Mouse (Mus musculus): ENCODE measurements around the gene Crtc2. TPM values are rescaled to one million over a fixed set of nuclear protein-coding genes. Genes with fewer than 3 reads are reported as not detected.
A peak's percentile ranks its signal among the peaks of the same experiment; 100 is the strongest.

Gene Crtc2
- polyA plus RNA-seq, 1 experiment from 2014 or later: 20.1 TPM

GRCm38 (mm10) chr3:90215825-90216380 is 38.1 kb upstream of the Crtc2 start:
- Histone ChIP-seq H3K36me3 (ENCODE audit: control insufficient read depth, insufficient read depth, low read length) (no peaks in the 10 kb centered on the region), H3K9me3 (ENCODE audit: control insufficient read depth, low read length) (no peaks in the 10 kb centered on the region), H3K4me2 (ENCODE audit: low read depth, low read length) (no peak overlapping the region), H3K4me3 (ENCODE audit: low read length) (no peak overlapping the region), H3K27me3 (replicated peaks; ENCODE audit: control insufficient read depth, insufficient read depth, low read length) (no peaks in the 10 kb centered on the region), H3K4me1 (ENCODE audit: control insufficient read depth, insufficient read depth, low read length) (peaks cover 14% of the 10 kb centered on the region), H3K9ac (ENCODE audit: low read depth, low read length) (no peak overlapping the region), H3K27ac (ENCODE audit: low read length) (no peak overlapping the region)
- no peak for ATAC-seq
- 48% methylated on average over 1 of the region's 1 CpGs for WGBS

GRCm38 (mm10) chr3:90220088-90220487 is 33.9 kb upstream of the Crtc2 start:
- H3K27me3 ChIP-seq (replicated peaks; ENCODE audit: control insufficient read depth, insufficient read depth, low read length): no peaks in the 10 kb centered on the region
- H3K27ac ChIP-seq (ENCODE audit: low read length): peak overlapping the region; percentile 86
- 9% methylated on average over 6 of the region's 6 CpGs for WGBS
- H3K9ac ChIP-seq (ENCODE audit: low read depth, low read length): peak overlapping the region; percentile 76; the same call in 1 of the 2 replicates
- no peaks in the 10 kb centered on the region for H3K4me1 ChIP-seq (ENCODE audit: control insufficient read depth, insufficient read depth, low read length)
- ATAC-seq: peak; percentile 57
- H3K36me3 ChIP-seq (ENCODE audit: control insufficient read depth, insufficient read depth, low read length): peaks cover 2% of the 10 kb centered on the region; the same call in 1 of the 2 replicates
- peak overlapping the region; percentile 83 for H3K4me2 ChIP-seq (ENCODE audit: low read depth, low read length)
- no peaks in the 10 kb centered on the region for H3K9me3 ChIP-seq (ENCODE audit: control insufficient read depth, low read length)
- peak overlapping the region; percentile 61 for H3K4me3 ChIP-seq (ENCODE audit: low read length)

GRCm38 (mm10) chr3:90220531-90220951 is 33.4 kb upstream of the Crtc2 start:
- no peaks in the 10 kb centered on the region for H3K4me1 ChIP-seq (ENCODE audit: control insufficient read depth, insufficient read depth, low read length)
- H3K27ac ChIP-seq (ENCODE audit: low read length): peak overlapping the region; percentile 86
- WGBS: 1% methylated on average over 18 of the region's 20 CpGs
- H3K4me3 ChIP-seq (ENCODE audit: low read length): peak overlapping the region; percentile 61
- H3K27me3 ChIP-seq (replicated peaks; ENCODE audit: control insufficient read depth, insufficient read depth, low read length): no peaks in the 10 kb centered on the region
- peak overlapping the region; percentile 83 for H3K4me2 ChIP-seq (ENCODE audit: low read depth, low read length)
- peaks cover 2% of the 10 kb centered on the region; the same call in 1 of the 2 replicates for H3K36me3 ChIP-seq (ENCODE audit: control insufficient read depth, insufficient read depth, low read length)
- ATAC-seq: peak; percentile 93
- peak overlapping the region; percentile 76 for H3K9ac ChIP-seq (ENCODE audit: low read depth, low read length)
- no peaks in the 10 kb centered on the region for H3K9me3 ChIP-seq (ENCODE audit: control insufficient read depth, low read length)

- Histone ChIP-seq H3K4me2 (ENCODE audit: low read depth, low read length) (peak overlapping the region; percentile 83), H3K4me3 (ENCODE audit: low read length) (peak overlapping the region; percentile 61), H3K27ac (ENCODE audit: low read length) (no peak overlapping the region), H3K9ac (ENCODE audit: low read depth, low read length) (peak overlapping the region; percentile 76), H3K9me3 (ENCODE audit: control insufficient read depth, low read length) (no peaks in the 10 kb centered on the region), H3K27me3 (replicated peaks; ENCODE audit: control insufficient read depth, insufficient read depth, low read length) (no peaks in the 10 kb centered on the region), H3K36me3 (ENCODE audit: control insufficient read depth, insufficient read depth, low read length) (peaks cover 2% of the 10 kb centered on the region; the same call in 1 of the 2 replicates), H3K4me1 (ENCODE audit: control insufficient read depth, insufficient read depth, low read length) (no peaks in the 10 kb centered on the region)
- 20% methylated on average over 5 of the region's 5 CpGs for WGBS
- no peak; the same call in 1 of the 2 replicates for ATAC-seq
Measured at GRCm38 (mm10) chr3:90221123-90221522, 32.8 kb upstream of the Crtc2 start.

GRCm38 (mm10) chr3:90222455-90222854 is 31.5 kb upstream of the Crtc2 start:
- Histone ChIP-seq H3K27me3 (replicated peaks; ENCODE audit: control insufficient read depth, insufficient read depth, low read length) (no peaks in the 10 kb centered on the region), H3K9ac (ENCODE audit: low read depth, low read length) (no peak overlapping the region), H3K9me3 (ENCODE audit: control insufficient read depth, low read length) (no peaks in the 10 kb centered on the region), H3K4me1 (ENCODE audit: control insufficient read depth, insufficient read depth, low read length) (no peaks in the 10 kb centered on the region), H3K36me3 (ENCODE audit: control insufficient read depth, insufficient read depth, low read length) (peaks cover 2% of the 10 kb centered on the region; the same call in 1 of the 2 replicates), H3K4me2 (ENCODE audit: low read depth, low read length) (no peak overlapping the region), H3K27ac (ENCODE audit: low read length) (no peak overlapping the region), H3K4me3 (ENCODE audit: low read length) (no peak overlapping the region)
- ATAC-seq: no peak
- 90% methylated on average over 4 of the region's 4 CpGs for WGBS

GRCm38 (mm10) chr3:90222941-90223340 is 31.0 kb upstream of the Crtc2 start:
- Histone ChIP-seq H3K27ac (ENCODE audit: low read length) (no peak overlapping the region), H3K27me3 (replicated peaks; ENCODE audit: control insufficient read depth, insufficient read depth, low read length) (no peaks in the 10 kb centered on the region), H3K9me3 (ENCODE audit: control insufficient read depth, low read length) (no peaks in the 10 kb centered on the region), H3K9ac (ENCODE audit: low read depth, low read length) (no peak overlapping the region), H3K4me2 (ENCODE audit: low read depth, low read length) (no peak overlapping the region), H3K36me3 (ENCODE audit: control insufficient read depth, insufficient read depth, low read length) (peaks cover 2% of the 10 kb centered on the region; the same call in 1 of the 2 replicates), H3K4me1 (ENCODE audit: control insufficient read depth, insufficient read depth, low read length) (no peaks in the 10 kb centered on the region), H3K4me3 (ENCODE audit: low read length) (no peak overlapping the region)
- 70% methylated on average over 3 of the region's 3 CpGs for WGBS
- no peak for ATAC-seq

GRCm38 (mm10) chr3:90224331-90224730 is 29.6 kb upstream of the Crtc2 start:
- Histone ChIP-seq H3K27ac (ENCODE audit: low read length) (no peak overlapping the region), H3K4me1 (ENCODE audit: control insufficient read depth, insufficient read depth, low read length) (no peaks in the 10 kb centered on the region), H3K4me2 (ENCODE audit: low read depth, low read length) (no peak overlapping the region), H3K9ac (ENCODE audit: low read depth, low read length) (no peak overlapping the region), H3K4me3 (ENCODE audit: low read length) (no peak overlapping the region), H3K9me3 (ENCODE audit: control insufficient read depth, low read length) (no peaks in the 10 kb centered on the region), H3K27me3 (replicated peaks; ENCODE audit: control insufficient read depth, insufficient read depth, low read length) (no peaks in the 10 kb centered on the region), H3K36me3 (ENCODE audit: control insufficient read depth, insufficient read depth, low read length) (peaks cover 2% of the 10 kb centered on the region; the same call in 1 of the 2 replicates)
- WGBS: 83% methylated on average over 10 of the region's 10 CpGs
- no peak for ATAC-seq

- H3K27me3 ChIP-seq (replicated peaks; ENCODE audit: control insufficient read depth, insufficient read depth, low read length): no peaks in the 10 kb centered on the region
- no peaks in the 10 kb centered on the region for H3K9me3 ChIP-seq (ENCODE audit: control insufficient read depth, low read length)
- peaks cover 3% of the 10 kb centered on the region; the same call in 1 of the 2 replicates for H3K4me1 ChIP-seq (ENCODE audit: control insufficient read depth, insufficient read depth, low read length)
- peak overlapping the region; percentile 94 for H3K9ac ChIP-seq (ENCODE audit: low read depth, low read length)
- WGBS: 12% methylated on average over 8 of the region's 8 CpGs
- no peak for ATAC-seq
- peak overlapping the region; percentile 86 for H3K4me3 ChIP-seq (ENCODE audit: low read length)
- peak overlapping the region; percentile 95 for H3K27ac ChIP-seq (ENCODE audit: low read length)
- H3K4me2 ChIP-seq (ENCODE audit: low read depth, low read length): peak overlapping the region; percentile 69
- H3K36me3 ChIP-seq (ENCODE audit: control insufficient read depth, insufficient read depth, low read length): peaks cover 7% of the 10 kb centered on the region
Measured at GRCm38 (mm10) chr3:90231075-90231474, 22.9 kb upstream of the Crtc2 start.

GRCm38 (mm10) chr3:90231507-90232333 is 22.2 kb upstream of the Crtc2 start, which contains the start of gene Jtb:
Gene Jtb, plus strand, starts transcription at chr3:90231597.
- Histone ChIP-seq H3K9me3 (ENCODE audit: control insufficient read depth, low read length) (no peaks in the 10 kb centered on the region), H3K4me1 (ENCODE audit: control insufficient read depth, insufficient read depth, low read length) (peaks cover 3% of the 10 kb centered on the region; the same call in 1 of the 2 replicates), H3K36me3 (ENCODE audit: control insufficient read depth, insufficient read depth, low read length) (peaks cover 7% of the 10 kb centered on the region), H3K9ac (ENCODE audit: low read depth, low read length) (peak within 1 kb of the TSS; percentile 94), H3K4me3 (ENCODE audit: low read length) (peak within 1 kb of the TSS; percentile 86), H3K27me3 (replicated peaks; ENCODE audit: control insufficient read depth, insufficient read depth, low read length) (no peaks in the 10 kb centered on the region), H3K27ac (ENCODE audit: low read length) (peak within 1 kb of the TSS; percentile 95), H3K4me2 (ENCODE audit: low read depth, low read length) (peak within 1 kb of the TSS; percentile 69)
- ATAC-seq: peak; percentile 99
- under 1% methylated on average over 60 of the region's 61 CpGs for WGBS

Data from intestine, embryonic 16.5 days (tissue).